Mouse (Mus musculus) MEL (cell line): ENCODE data around the gene Gm10837. TPM values are rescaled to one million over a fixed set of nuclear protein-coding genes. Genes with fewer than 3 reads are reported as not detected.

Experiments used
- DNase-seq: peaks from one replicate; pipeline ENCODE4 v3.0.0; 2011; ENCODE audit warnings: low read depth, low spot score
- H3K27ac ChIP-seq: 2 replicates; pipeline ENCODE4 v1.5.1; 2012; ENCODE audit warnings: low read depth, mild to moderate bottlenecking, control low read depth, low read length, moderate library complexity; ENCODE audit not compliant: control insufficient read depth
- H3K27me3 ChIP-seq, 2 experiments: fragments of 150-350 bp in 1 of 2; sonication (generic) in 1 of 2; 2 replicates each; pipeline ENCODE4 v1.6.1; 2012; ENCODE audit warnings: low read length in 2 of 2, mild to moderate bottlenecking in 2 of 2, improper control_type of control experiment in 1 of 2, moderate library complexity in 1 of 2; ENCODE audit not compliant: insufficient read depth in 2 of 2, control insufficient read depth in 1 of 2
- H3K36me3 ChIP-seq, 2 experiments: 2 replicates each; pipeline ENCODE4 v1.6.1; 2012 to 2014; ENCODE audit warnings: low read length in 2 of 2, improper control_type of control experiment in 1 of 2, inconsistent platforms in 1 of 2, mild to moderate bottlenecking in 1 of 2; ENCODE audit not compliant: insufficient read depth in 2 of 2, control insufficient read depth in 1 of 2
- H3K4me1 ChIP-seq, 2 experiments: fragments of 150-350 bp in 1 of 2; sonication (generic) in 1 of 2; 2 replicates each; pipeline ENCODE4 v1.6.1; 2012; ENCODE audit warnings: low read length in 2 of 2, improper control_type of control experiment in 1 of 2, mild to moderate bottlenecking in 1 of 2; ENCODE audit not compliant: insufficient read depth in 2 of 2, control insufficient read depth in 1 of 2
- H3K4me3 ChIP-seq, 2 experiments: fragments of 150-350 bp in 1 of 2; sonication (generic) in 1 of 2; 2 replicates each; pipeline ENCODE4 v1.5.1; 2012; ENCODE audit warnings: low read depth in 2 of 2, low read length in 2 of 2, mild to moderate bottlenecking in 2 of 2, moderate library complexity in 2 of 2, control low read depth in 1 of 2, improper control_type of control experiment in 1 of 2; ENCODE audit not compliant: control insufficient read depth in 1 of 2, insufficient read depth in 1 of 2
- H3K79me2 ChIP-seq: 2 replicates; pipeline ENCODE4 v1.6.1; 2012; ENCODE audit warnings: mild to moderate bottlenecking, low read length, moderate library complexity; ENCODE audit not compliant: control insufficient read depth, poor library complexity, insufficient read depth
- H3K9ac ChIP-seq: 2 replicates; pipeline ENCODE4 v1.6.1; 2012; ENCODE audit warnings: low read depth, mild to moderate bottlenecking, control low read depth, low read length, moderate library complexity; ENCODE audit not compliant: control insufficient read depth, poor library complexity, severe bottlenecking
- H3K9me3 ChIP-seq: fragments of 150-350 bp; sonication (generic); replicated peaks from 2 replicates; pipeline ENCODE4 v1.6.1; 2012; ENCODE audit warnings: mild to moderate bottlenecking, low read length, improper control_type of control experiment, moderate library complexity; ENCODE audit not compliant: insufficient read depth
- CTCF ChIP-seq, 3 experiments: IDR thresholded peaks in 2 of 3; conservative IDR thresholded peaks in 1 of 3; 2 replicates each; pipeline ENCODE4 v1.5.1; 2011 to 2012; ENCODE audit warnings: low read length in 3 of 3, low read depth in 2 of 3, mild to moderate bottlenecking in 2 of 3, improper control_type of control experiment in 1 of 3, inconsistent platforms in 1 of 3, mixed read lengths in 1 of 3, moderate library complexity in 1 of 3; ENCODE audit not compliant: control insufficient read depth in 1 of 3, insufficient read depth in 1 of 3, poor library complexity in 1 of 3, severe bottlenecking in 1 of 3
- ELF1 ChIP-seq: IDR thresholded peaks from 2 replicates; pipeline ENCODE4 v1.6.1; 2014; ENCODE audit warnings: low read depth, mild to moderate bottlenecking, inconsistent platforms, low read length, improper control_type of control experiment, moderate library complexity
- ETS1 ChIP-seq: IDR thresholded peaks from 2 replicates; pipeline ENCODE4 v1.6.1; 2012; ENCODE audit warnings: low read depth, mild to moderate bottlenecking, inconsistent platforms, low read length, improper control_type of control experiment, moderate library complexity
- GATA1 ChIP-seq: IDR thresholded peaks from 2 replicates; pipeline ENCODE4 v1.6.1; 2011; ENCODE audit warnings: low read depth, low read length, improper control_type of control experiment
- POLR2A ChIP-seq, 2 experiments: IDR thresholded peaks; 2 replicates each; pipeline ENCODE4 v1.6.1; 2011 to 2012; ENCODE audit warnings: low read length in 2 of 2, mild to moderate bottlenecking in 2 of 2, control low read depth in 1 of 2, improper control_type of control experiment in 1 of 2, low read depth in 1 of 2, moderate library complexity in 1 of 2; ENCODE audit not compliant: control insufficient read depth in 1 of 2, insufficient read depth in 1 of 2, poor library complexity in 1 of 2
- POLR2AphosphoS5 ChIP-seq: IDR thresholded peaks from 2 replicates; pipeline ENCODE4 v1.6.1; 2012; ENCODE audit warnings: low read depth, borderline replicate concordance, mild to moderate bottlenecking, inconsistent platforms, low read length, moderate library complexity, mixed read lengths
- RAD21 ChIP-seq: IDR thresholded peaks from 2 replicates; pipeline ENCODE4 v1.6.1; 2011; ENCODE audit warnings: mild to moderate bottlenecking, low read depth, low read length, improper control_type of control experiment
- SIN3A ChIP-seq: IDR thresholded peaks from 2 replicates; pipeline ENCODE4 v1.6.1; 2012; ENCODE audit warnings: low read length, improper control_type of control experiment, inconsistent platforms
- SMC3 ChIP-seq: IDR thresholded peaks from 2 replicates; pipeline ENCODE4 v1.6.1; 2011; ENCODE audit warnings: low read depth, low read length, improper control_type of control experiment
- TBP ChIP-seq: IDR thresholded peaks from 2 replicates; pipeline ENCODE4 v1.8.0; 2011; ENCODE audit warnings: low read depth, low read length, improper control_type of control experiment
- ZC3H11A ChIP-seq: IDR thresholded peaks from 2 replicates; pipeline ENCODE4 v1.6.1; 2012; ENCODE audit warnings: low read depth, mild to moderate bottlenecking, inconsistent platforms, low read length, improper control_type of control experiment
- polyA plus RNA-seq, 2 experiments: library from polyadenylated mRNA; stranded (reverse) in 1 of 2; unstranded in 1 of 2; fragments of >175 nt in 1 of 2; fragments of >200 nt in 1 of 2; gene quantifications; 2 replicates each; pipeline versions ENCODE4 v1.2.1 to v1.2.4; 2012; ENCODE audit warnings: low replicate concordance in 2 of 2, low read depth in 1 of 2; ENCODE audit not compliant: insufficient read length in 2 of 2, insufficient read depth in 1 of 2, missing spikeins in 1 of 2
- total RNA-seq: library from RNA; depleted of rRNA; stranded (reverse); fragments of 300-350 nt; gene quantifications from 2 replicates; pipeline ENCODE4 v1.2.3, GENCODE M21; 2012

Gene Gm10837
- total and polyA plus RNA-seq, 3 experiments, result not detected

GRCm38 (mm10) chr14:122452701-122453387, 37.5 kb upstream of the Gm10837 start:
- no peak overlapping the region for H3K9ac ChIP-seq
- no peak overlapping the region for H3K4me3 ChIP-seq
- TF ChIP-seq ETS1 (no peak), RAD21 (no peak), GATA1 (no peak), ELF1 (no peak), POLR2AphosphoS5 (no peak)
- TF ChIP-seq, all 39 proteins: peak for 0
- H3K27me3 ChIP-seq, result no peaks in the 10 kb centered on the region
- peaks cover 0 to 7% of the 10 kb centered on the region in 2 experiments; a peak in 2 of 4 replicates for H3K36me3 ChIP-seq
- H3K79me2 ChIP-seq, result no peaks in the 10 kb centered on the region
- peaks cover 0 to 3% of the 10 kb centered on the region in 2 experiments; a peak in 2 of 4 replicates for H3K4me1 ChIP-seq
- H3K27ac ChIP-seq, result no peak overlapping the region
- no peaks in the 10 kb centered on the region for H3K9me3 ChIP-seq
- no peak for DNase-seq

- TF ChIP-seq TBP (no peak), CTCF (IDR thresholded peaks at IDR 0.05 in 2 of 3, conservative IDR thresholded peaks at IDR 0.05 in 1 of 3; ENCODE audit: control insufficient read depth in 1 of 3, insufficient read depth in 1 of 3, low read depth in 2 of 3, low read length in 3 of 3, poor library complexity in 1 of 3, severe bottlenecking in 1 of 3) (peak in 1 of 3 experiments; percentile 38; a peak in 3 of 6 replicates)
- H3K79me2 ChIP-seq, result no peaks in the 10 kb centered on the region
- no peak for DNase-seq
- H3K4me3 ChIP-seq, result no peak overlapping the region
- H3K27ac ChIP-seq, result no peak overlapping the region
- no peaks in the 10 kb centered on the region for H3K9me3 ChIP-seq
- no peak overlapping the region for H3K9ac ChIP-seq
- no peaks in the 10 kb centered on the region for H3K27me3 ChIP-seq
- peaks cover 0 to 3% of the 10 kb centered on the region in 2 experiments; a peak in 2 of 4 replicates for H3K4me1 ChIP-seq
- H3K36me3 ChIP-seq, result peaks cover 2 to 7% of the 10 kb centered on the region in 2 experiments; a peak in 3 of 4 replicates
Observed at GRCm38 (mm10) chr14:122453388-122453995, 36.9 kb upstream of the Gm10837 start.

GRCm38 (mm10) chr14:122453996-122454738, 36.2 kb upstream of the Gm10837 start:
- Histone ChIP-seq H3K4me3 (no peak overlapping the region), H3K9ac (no peak overlapping the region), H3K27me3 (no peaks in the 10 kb centered on the region), H3K4me1 (peaks cover 0 to 3% of the 10 kb centered on the region in 2 experiments; a peak in 2 of 4 replicates), H3K9me3 (no peaks in the 10 kb centered on the region), H3K27ac (no peak overlapping the region), H3K79me2 (no peaks in the 10 kb centered on the region), H3K36me3 (peaks cover 2 to 7% of the 10 kb centered on the region in 2 experiments)
- DNase-seq, result no peak
- no peak for TF ChIP-seq SMC3
- no peak for TF ChIP-seq POLR2A (IDR thresholded peaks at IDR 0.05; ENCODE audit: control insufficient read depth in 1 of 2, insufficient read depth in 1 of 2, low read depth in 1 of 2, low read length in 2 of 2, poor library complexity in 1 of 2)
- TF ChIP-seq POLR2AphosphoS5, result no peak
- TF ChIP-seq ZC3H11A, result no peak
- no peak for TF ChIP-seq SIN3A
